Mouse (Mus musculus): ENCODE results near the gene Mybpc3.

Mybpc3 gene

GRCm38 (mm10) chr2:91117585-91118275 is at the start of gene Mybpc3:
TSS of gene Mybpc3 (plus strand) at chr2:91118144.
- no peak for DNase-seq

DNA sequence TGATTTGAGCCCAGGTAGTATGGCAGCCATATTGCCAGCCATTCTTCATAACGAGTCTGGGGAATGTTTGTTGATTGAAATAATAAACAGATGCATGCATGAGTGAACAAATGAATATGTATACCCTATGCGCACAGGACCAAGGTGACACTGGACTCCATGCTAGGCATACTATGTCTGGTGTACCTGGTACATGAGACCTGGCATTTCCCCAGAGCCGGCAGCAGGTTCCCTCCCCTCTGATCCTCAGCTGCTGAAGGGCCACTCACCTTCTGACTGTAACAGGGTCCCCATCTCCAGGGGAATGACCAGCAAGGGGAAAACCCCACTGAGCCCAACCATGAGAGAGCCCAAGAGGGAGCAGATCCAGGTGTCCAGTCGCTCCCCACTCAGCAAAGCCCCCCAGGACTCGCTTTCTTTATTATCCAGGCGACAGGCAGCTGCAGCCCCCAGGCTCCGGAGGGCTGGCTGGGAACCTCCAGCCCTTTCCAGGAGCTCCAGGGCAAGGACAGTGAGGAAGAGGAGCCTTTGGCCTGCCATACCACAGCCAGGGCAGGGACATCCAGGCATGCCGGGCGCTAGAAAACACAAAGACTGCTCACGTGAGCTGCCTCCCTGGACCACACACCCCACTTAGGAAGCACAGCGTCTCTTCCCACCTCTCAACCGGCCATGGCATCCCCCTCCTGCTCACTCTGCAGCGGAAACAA is 49.6 kb upstream of the Mybpc3 start:
- no peak for DNase-seq

- DNase-seq, result no peak
Measured at GRCm38 (mm10) chr2:91068872-91069165, 49.1 kb upstream of the Mybpc3 start.

- DNase-seq, result peak in 1 of 2 experiments; percentile 41
Measured at GRCm38 (mm10) chr2:91069306-91070000, 48.5 kb upstream of the Mybpc3 start.

DNA sequence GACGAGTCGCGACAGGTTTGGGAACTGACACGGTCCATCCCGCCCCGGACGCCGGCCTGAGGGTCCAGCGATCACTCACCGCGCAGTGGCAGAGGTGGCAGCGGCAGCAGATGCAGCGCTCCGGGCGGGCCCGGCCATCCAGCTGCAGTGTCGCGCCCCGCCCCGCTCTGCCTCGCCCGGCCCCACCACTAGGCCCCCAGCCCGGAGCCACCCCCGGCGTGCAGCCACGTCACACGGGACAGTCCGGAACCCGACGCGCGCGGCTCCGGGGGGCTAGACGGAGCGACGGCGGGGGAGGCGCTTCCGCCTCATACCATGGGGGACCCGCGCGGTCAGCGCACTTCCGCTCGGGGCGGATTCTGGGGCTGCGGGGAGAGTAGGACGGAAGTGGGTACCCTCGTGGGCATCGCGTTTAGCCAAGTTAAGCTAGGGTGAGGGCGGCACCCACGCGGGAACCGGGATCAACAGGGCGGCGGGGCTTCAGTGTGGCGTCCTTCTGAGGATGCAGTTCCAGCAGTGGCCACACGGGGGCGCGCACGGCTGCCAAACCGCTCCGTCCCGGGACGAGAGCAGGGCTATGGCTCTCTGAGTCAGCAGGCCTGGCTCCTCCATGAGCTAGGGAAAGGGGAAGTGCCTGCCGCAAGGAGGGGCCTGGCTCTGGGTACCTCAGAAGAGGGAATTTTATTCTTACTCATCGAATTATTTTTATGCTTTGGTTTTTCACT is 47.7 kb upstream of the Mybpc3 start, which contains the start of gene Slc39a13:
Gene Slc39a13, minus strand, starts transcription at position 342 of the 725 bp plus-strand sequence.
- DNase-seq, result peak; percentile 96 to 97

DNA sequence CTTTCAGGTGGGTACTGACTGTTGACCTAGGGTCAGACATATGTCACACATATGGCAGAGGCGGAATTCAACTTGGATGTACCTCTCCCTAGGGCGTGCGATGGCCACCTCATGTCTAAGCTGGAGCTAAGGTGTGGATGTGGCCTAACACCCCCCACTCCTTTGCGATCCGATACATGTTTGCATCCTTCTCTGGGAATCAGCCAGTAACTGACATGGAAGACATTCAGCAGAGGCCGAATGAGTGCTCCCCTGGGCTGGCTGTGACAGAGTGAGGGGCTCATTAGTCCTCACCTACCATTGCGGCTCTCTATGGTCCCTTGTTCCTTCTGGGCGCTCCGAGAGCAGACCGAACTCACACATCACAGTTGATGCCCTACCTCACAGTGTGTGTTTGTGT is 46.9 kb upstream of the Mybpc3 start:
- DNase-seq, result no peak

DNA sequence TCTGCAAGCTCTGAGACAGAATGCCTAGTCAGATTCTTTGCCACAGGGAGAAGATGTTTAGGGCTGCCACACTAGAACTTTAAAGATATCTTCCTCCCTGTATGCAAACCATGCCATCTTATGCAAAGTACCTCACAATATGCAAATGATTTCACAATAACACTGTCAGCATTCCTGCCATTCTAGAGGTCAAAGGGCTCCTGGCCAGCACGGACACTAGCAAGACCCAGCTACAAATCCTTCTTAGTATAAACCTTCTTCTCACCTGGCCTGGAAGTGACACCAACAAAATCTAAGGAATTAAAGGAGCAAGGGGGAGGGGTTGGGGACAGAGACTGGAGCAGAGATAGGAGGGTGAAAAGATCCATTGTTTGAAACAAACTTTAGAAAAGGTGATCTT is 45.9 kb upstream of the Mybpc3 start:
- DNase-seq, result no peak

GRCm38 (mm10) chr2:91077957-91078313 is 40.0 kb upstream of the Mybpc3 start:
- no peak for DNase-seq

GRCm38 (mm10) chr2:91078314-91079025 is 39.5 kb upstream of the Mybpc3 start:
- peak; percentile 52 to 68 for DNase-seq

DNA sequence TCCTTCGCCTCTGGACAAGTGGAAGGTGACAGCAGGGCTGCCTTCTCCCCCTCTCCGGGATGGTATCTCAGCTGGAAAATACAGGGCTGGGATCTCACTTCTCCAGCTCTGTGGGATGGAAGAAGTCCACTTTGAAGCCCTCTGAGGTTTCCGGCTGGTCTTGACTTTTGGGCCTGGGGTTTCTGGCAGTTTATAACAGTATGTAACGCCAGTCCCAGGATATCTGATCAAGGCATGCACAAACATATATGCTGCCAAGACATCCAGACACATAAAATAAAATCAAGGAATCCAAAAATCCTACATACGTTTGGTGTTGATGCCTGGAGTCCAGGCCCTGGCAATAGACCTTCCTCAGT is 38.9 kb upstream of the Mybpc3 start:
- no peak for DNase-seq

DNA sequence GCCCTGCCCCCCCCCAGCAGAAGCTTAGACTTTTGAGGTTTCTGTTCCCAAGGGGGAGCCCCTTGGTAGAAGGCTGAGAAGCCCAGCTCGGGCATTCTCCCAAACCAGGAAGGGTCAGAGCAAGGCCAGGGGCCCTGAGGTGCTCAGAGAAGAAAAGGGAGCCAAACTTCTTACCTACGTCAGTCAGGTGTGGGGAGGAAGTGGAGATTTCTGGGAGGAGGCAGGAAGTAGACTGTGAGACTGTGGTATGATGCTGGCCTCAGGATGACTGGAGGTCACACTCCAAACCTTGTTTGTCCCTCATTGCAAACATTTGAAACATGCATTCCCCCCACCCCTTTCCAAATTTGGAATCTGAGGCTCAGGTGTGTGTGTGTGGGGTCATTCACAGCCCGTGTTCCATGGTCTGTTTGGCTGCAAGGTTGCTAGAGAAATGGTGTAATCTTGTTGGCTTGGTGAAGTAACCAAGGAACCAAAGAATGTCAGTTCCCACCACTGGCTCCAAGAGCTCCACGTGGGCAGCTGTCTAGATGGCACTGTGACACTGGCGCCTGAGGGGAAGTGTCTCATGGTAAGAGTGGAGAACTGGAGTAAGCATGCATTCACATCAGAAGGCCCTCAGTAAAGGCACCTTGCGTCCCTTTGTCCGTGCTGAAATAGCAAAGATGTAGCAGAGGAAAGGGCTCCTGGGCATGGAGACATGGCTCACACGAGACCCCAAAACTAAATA is 37.0 kb upstream of the Mybpc3 start:
- no peak for DNase-seq

DNA sequence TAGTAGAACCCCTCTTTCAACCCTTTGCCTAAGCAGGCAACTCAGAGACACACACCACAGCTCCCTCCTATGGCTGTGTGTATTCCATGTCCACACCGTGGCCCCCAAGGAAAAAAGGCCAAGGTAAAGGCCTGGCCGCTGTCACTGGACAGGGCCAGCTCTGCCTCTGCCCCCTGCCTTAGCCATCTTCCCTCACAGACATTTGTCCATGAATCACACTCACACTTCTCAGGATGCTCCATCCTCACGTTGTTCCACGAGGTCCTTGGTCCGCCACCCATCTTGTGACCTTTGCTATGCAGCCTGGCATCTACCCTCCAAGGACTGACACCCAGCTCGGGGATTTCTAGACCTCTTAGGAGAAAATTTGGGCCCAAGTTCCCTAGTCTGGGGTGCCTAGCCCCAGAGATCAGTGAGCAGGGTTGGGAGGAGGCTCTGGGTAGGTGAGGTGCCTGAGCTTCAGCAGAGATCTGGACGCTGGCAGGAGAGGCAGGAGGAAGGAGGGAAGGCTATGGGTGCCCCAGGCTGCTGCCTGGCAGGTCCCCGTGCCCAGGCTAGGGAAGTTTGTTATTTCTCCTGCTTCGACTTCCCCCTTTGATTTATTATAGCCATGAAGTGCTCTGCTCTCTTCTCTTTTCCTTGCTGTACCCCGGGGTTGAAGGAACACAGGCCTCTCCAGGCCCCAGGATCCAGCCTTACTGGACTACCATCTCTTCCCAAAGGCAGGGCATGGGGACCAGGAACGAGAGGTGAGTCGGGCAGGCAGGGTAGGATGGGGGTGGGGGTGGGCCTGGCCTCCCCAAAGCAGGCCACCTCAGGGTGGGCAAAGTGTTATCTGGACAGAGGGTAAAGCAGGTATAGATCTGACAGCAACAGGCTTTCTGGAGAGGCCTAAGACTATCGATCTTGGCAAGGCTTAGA is 35.9 kb upstream of the Mybpc3 start, which contains the start of gene Spi1:
Gene Spi1, plus strand, starts transcription at position 616 of the 921 bp plus-strand sequence.
- DNase-seq, result no peak

DNA sequence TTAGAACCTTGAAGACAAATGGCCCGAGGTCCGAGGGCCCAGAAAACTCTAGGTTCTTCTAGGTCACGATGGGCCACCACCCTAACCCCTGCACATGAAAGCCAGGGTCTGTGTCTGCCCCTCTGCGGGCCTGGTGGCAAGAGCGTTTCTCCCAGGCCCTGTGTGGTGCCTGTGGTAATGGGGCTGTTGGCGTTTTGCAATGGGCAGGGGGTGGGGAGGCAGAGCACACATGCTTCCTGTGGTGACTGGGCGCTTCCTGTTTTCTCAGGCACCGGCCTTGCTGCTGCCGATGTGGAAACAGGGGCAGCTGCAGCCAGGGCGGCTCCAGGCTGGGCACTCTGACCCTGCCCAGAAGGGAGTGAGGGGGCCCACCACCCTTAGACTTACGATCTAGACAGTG is 35.1 kb upstream of the Mybpc3 start:
- peak in 1 of 2 experiments; percentile 55 for DNase-seq

DNA sequence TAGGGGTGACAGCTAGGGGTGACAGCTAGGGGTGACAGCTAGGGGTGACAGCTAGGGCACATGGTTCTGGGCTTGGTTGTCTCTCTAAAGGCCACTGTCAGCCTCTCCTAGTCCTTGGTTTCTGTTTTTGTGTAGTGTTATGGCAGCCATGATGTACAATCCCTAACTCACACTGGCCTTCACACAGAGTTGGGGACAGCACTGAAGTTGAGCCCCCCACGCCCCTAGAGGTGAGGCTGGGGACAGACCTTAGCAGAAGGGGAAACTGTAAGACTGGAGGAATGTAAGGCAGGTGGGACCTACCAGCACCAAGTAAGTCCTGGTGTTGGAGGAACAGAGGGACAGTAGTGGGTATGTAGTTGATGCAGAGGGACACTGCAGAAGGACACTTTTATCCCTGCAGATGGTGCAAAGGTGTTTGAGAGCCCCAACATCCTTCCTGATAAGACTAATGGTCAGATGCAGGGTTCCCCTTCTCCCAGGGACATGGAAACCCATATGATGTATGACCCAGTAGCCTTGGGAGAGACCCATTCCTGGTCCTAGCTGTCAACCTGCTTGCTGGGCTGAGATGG is 34.5 kb upstream of the Mybpc3 start:
- DNase-seq, result no peak

- no peak for DNase-seq
Measured at GRCm38 (mm10) chr2:91084179-91084820, 33.6 kb upstream of the Mybpc3 start.

GRCm38 (mm10) chr2:91085494-91086391 is 32.2 kb upstream of the Mybpc3 start:
- no peak for DNase-seq

DNA sequence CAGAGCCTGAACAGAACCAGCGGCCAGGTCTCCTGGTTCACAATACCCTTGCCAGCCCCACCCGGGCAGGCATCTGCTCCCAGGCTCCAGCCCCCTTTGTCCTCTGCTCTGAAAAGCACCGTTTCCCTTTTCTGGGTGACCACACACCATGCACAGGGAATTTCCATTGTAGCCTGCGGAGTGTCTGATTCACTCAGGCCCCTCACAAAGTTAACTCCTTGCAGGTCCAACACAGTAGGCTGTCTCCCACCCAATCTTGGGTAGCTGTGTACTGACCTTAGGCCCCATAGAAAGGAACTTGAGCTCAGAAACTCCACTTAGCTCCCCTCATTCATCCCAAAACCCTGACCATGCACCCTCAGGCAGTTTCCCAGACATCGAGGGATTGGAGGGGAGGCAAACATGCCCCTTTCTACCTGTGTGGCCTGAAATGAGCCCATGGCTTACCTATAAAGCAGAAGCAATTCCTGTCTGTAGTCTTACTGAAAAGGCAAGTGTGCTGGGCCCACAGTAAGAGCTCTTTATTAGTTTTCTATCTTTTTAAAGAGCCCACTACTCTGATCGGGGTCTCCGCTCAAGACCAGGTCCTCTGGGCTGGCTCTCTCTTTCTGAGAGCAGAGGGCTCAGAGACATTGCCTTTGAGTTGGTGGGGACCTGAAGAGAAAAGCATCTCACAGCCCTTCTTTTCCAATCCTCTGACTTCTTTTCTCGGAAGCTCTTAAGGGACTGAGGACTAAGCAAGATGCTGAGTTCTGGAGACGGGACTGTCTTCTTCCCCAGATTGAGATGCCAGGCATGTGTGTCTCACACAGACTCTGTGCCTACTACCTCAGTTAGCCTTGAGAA is 31.3 kb upstream of the Mybpc3 start:
- no peak for DNase-seq

DNA sequence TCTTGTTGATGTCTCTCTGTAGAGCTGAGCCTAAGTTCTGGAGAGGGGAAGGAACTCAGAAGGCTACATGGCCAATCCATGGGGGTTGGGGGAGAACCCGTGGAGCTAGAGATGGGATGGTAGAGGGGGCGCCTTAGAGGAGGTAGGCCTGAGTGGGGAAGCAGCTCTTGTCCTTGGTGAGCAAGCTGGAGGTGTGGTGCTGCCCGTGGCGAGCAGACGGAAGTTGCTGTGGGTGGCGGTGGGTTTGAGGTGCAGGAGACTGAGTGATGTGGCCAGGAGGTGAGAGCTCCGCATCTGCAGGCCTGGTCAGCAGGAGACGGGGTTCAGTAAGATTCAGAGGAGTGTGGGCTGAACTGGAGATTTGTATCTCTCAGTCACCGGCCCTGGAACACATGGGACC is 30.5 kb upstream of the Mybpc3 start:
- DNase-seq, result no peak
